Mouse (Mus musculus) layer of hippocampus, adult 18-20 months (tissue): ENCODE data around the gene Slfn5. TPM values are rescaled to one million over a fixed set of nuclear protein-coding genes. Genes with fewer than 3 reads are reported as not detected.
A peak's percentile ranks its signal among the peaks of the same experiment; 100 is the strongest.
"Not testable (repeated sequence)": the region's sequence is repeated elsewhere in the genome, so short reads cannot be mapped to it uniquely, and the experiment has no call there.

Source experiments
- DNase-seq, 2 experiments: peaks; one replicate each; pipeline ENCODE4 v3.0.0; 2022; ENCODE audit warnings: low spot score in 2 of 2
- long read RNA-seq: library from polyadenylated mRNA; stranded (forward); transcript quantifications from one replicate; pipeline ENCODE4 v2.0.0, GENCODE M21; 2021
- total RNA-seq, 2 experiments: library from RNA; stranded (reverse); gene quantifications; 2 replicates each; pipeline ENCODE4 v1.2.3; 2021

Slfn5 gene
- 1 to 10 TPM; 2.9 to 3.4 TPM for total RNA-seq
- long read RNA-seq = 0 reads

GRCm38 (mm10) chr11:82950736-82951481 is at the start of gene Slfn5:
Slfn5 (plus strand) TSS chr11:82951349.
- DNase-seq = no peak

GRCm38 (mm10) chr11:82901606-82902310 is 49.4 kb upstream of the Slfn5 start:
- no peak for DNase-seq

DNA sequence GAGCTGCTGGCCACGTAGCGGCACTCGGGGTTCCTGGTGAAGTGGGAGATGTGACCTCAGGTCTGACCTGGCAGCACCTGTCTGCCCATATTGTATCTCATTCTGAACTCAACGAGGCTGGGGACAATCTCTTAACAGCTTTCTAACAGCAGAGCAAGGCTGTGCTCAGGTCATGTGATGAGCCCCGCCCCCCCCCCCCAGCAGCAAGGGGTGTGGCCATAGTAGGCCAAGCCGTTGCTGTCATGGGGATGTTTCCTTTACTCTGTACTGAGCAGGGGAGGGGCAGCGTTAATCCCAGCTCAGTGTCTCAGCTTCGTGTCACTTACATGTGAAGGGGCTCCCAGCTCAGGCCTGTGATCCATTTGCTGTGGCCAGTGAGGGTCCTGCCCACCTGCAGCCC is 46.2 kb upstream of the Slfn5 start:
- no peak for DNase-seq

DNA sequence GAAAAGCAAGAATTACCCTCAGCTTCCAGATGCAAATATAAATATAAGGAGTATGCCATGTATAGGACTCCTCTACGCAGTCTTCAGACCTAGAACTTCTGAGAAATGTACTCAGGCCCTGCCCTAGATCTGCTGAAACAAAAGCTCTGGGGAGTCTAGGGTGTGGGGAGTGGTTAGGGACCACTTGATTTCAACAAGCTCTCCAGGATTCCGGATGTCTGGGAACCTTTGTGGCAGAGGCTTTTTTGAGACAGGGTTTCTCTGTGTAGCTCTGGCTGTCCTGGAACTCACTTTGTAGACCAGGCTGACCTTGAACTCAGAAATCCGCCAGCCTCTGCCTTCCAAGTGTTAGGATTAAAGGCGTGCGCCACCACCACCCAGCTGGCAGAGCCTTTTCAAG is 45.3 kb upstream of the Slfn5 start:
- no peak for DNase-seq

- DNase-seq = peak; percentile 87 to 94
Measured at GRCm38 (mm10) chr11:82907651-82908607, 43.2 kb upstream of the Slfn5 start, which contains the start of gene Nle1. Nle1 (minus strand) TSS chr11:82908411.

GRCm38 (mm10) chr11:82908608-82908989 is 42.5 kb upstream of the Slfn5 start:
- no peak for DNase-seq

DNA sequence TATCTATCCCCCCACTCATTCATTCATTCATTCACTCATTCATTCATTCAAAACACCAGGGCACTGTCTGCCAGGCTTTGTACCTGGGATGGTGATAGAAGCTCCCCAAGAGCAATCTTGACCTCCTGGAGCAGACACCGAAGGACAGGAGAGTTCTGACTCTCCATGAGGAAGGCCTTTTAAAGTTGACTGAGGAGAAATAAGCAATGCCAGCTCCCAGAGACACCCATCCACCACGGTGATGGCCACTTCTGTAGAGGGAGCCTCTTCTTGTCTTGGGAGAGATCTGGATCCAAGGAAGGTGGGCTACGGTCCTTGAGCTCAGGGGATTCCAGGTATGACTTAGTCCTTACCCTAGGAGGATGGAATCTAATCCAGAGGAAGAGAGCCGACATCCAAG is 40.9 kb upstream of the Slfn5 start, which contains the start of gene Unc45b:
Unc45b (plus strand) TSS at position 301 of the 400 bp plus-strand sequence.
- DNase-seq = no peak

DNA sequence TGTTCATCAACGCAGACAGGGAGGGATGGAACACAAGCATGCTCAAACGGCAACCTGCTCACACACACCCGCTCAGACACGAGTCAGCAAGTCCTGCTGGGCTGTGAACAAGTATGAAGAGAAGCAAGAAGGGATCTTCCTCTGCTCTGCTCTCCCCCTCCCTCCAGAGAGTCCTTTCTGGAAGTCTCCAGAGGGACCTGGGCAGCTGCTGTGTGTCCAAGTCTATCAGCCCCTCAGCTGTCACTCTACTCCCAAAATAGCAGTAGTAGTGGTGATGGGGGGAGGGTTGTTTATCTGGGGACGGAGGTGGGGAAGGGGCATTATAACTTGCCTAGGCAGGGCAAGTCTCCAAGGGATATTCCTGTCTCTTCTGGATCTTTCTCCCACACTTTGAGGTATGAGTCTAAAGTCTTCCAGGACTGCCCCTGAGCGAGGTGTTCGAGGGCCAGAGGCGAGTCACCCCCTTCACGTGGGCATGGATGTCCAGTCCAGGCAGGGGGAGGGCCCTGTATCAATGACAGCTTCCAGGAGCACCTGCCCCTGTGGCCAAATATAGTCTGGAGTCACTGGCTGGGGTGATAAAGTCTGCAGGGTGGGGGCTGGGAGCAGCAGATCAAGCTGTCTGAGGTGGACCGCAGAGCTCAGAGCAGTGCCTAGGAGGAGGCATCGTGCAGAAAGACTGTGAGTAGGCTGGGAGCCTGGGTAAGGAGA is 40.3 kb upstream of the Slfn5 start:
- DNase-seq = no peak

GRCm38 (mm10) chr11:82914711-82915352 is 36.3 kb upstream of the Slfn5 start:
- DNase-seq = peak; percentile 27 to 78

DNA sequence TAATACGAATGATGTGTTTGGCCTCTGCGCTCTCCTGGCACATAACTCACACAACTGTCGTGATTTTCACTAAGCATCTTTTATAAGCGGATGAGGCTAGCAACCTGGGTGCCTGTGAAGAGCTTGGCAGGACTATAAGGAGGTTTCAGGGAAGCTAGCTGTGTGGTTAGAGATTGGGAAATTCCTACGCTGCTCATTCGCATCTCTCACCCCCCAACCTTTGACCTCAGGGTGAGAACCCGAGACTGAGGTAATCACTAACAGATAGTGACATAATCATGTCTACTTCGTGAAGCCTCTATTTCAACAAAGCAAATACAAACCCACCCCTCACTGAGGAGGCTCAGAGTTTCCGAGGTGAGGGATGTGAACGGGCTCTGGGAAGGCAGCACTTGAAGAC is 30.4 kb upstream of the Slfn5 start:
- DNase-seq = no peak

DNA sequence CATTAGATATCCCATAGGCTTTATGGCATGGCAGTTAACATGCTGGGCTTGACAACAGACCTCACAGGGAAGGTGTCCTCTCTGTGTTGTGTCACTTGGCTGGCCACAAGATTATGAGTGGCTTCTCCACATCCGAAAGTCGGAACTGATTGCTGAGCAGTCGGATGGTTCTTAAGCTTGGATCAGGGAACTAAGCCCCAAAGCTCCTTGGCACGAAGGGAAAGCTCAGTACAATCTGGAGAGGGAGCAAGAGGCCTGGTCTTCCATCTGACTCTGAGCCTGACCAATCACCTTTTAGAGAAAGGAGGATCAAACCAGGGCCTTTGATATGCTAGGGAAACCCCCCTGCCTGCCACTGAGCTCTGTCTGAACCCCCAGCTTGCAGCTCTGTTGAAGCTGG is 29.5 kb upstream of the Slfn5 start:
- no peak for DNase-seq

DNA sequence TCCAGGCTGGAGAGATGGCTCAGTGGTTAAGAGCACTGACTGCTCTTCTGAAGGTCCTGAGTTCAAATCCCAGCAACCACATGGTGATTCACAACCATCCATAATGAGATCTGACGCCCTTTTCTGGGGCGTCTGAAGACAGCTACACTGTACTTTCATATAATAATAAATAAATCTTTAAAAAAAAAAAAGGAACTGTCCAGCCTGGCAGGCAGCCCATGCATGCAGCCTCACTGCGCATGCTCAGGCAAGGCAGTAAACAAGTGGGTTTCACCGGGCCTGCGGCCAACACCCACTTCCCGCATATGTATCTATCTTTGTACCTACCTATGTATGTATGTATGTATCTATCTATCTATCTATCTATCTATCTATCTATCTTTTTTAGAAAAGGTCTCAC is 27.2 kb upstream of the Slfn5 start:
- DNase-seq = not testable (repeated sequence)

DNA sequence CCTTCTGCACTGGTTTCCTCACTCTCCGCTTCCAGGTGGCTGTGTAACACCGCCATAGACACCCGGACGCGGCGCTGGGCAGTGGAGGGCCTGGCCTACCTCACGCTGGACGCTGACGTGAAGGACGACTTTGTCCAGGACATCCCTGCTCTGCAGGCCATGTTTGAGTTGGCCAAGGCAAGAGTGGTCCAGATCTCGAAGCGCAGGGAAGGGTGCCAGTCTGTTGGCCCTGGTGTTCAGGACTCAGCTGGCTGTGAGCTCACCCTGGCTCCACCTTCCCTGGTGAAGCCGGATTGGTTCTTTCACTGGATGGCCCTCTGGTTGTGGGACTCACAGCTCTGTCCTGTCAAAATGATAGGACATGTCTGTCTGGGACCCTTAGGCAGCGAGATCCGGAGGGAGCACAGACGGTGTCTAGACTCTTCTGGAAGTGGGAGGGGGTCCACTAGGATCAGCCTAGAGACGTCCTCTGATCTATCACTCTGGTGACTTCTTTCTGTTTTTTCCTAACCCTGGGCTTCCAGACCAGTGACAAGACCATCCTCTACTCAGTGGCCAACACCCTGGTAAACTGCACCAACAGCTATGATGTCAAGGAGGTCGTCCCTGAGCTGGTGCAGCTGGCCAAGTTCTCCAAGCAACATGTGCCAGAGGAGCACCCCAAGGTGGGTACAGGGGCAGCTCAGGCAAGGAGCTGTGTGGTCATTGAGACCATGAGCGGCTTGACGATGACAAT is 22.1 kb upstream of the Slfn5 start:
- no peak for DNase-seq

DNA sequence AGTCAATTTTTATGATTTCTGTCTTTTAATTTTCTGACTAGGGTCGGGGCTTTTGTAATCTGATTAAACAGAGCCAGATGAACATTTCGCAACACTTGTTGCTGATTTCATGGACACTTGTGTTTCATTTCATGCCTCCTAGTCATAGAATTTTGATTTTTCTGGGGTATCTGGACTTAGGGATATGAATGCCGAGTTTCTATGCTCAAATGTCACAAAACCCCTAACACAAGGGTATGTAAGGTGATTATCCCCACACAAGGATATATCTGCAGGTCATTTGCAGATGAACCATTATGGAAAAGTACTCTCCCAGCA is 21.6 kb upstream of the Slfn5 start:
- no peak for DNase-seq

- not testable (repeated sequence) for DNase-seq
Measured at GRCm38 (mm10) chr11:82930391-82930955, 20.7 kb upstream of the Slfn5 start.

GRCm38 (mm10) chr11:82931161-82931560 is 20.0 kb upstream of the Slfn5 start:
- not testable (repeated sequence) for DNase-seq

DNA sequence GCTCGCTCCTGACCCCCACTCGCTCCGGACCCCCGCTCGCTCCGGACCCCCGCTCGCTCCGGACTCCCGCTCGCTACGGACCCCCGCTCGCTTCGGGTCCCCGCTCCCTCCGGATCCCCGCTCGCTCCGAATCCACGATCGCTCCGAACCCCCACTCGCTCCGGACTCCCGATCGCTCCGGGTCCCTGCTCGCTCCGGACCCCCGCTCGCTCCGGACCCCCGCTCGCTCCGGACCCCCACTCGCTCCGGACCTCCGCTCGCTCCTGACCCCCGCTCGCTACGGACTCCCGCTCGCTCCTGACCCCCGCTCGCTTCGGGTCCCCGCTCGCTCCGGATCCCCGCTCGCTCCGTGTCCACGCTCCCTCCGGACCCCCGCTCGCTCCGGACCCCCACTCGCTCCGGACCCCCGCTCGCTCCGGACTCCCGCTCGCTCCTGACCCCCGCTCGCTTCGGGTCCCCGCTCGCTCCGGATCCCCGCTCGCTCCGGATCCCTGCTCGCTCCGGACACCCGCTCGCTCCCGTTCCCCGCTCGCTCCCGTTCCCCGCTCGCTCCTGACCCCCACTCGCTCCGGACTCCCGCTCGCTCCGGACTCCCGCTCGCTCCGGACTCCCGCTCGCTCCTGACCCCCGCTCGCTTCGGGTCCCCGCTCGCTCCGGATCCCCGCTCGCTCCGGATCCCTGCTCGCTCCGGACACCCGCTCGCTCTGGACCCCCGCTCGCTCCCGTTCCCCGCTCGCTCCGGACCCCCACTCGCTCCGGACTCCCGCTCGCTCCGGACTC is 19.3 kb upstream of the Slfn5 start:
- not testable (repeated sequence) for DNase-seq

DNA sequence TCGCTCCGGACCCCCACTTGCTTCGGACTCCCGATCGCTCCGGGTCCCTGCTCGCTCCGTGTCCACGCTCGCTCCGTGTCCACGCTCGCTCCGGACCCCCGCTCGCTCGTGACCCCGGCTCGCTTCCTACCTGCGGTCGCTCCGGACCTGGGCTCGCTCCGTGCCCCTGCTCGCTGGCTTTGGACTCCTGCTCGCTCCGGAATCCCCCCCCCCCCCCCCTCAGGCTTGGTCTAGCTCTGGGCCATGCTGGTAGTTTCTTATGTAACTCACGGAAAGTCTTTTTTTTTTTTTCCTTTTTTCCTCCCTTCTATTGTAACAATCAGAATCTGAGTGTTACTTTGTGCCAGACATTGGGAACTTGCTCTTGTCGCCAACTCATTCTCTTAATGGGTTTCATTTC is 18.0 kb upstream of the Slfn5 start:
- DNase-seq = no peak

DNA sequence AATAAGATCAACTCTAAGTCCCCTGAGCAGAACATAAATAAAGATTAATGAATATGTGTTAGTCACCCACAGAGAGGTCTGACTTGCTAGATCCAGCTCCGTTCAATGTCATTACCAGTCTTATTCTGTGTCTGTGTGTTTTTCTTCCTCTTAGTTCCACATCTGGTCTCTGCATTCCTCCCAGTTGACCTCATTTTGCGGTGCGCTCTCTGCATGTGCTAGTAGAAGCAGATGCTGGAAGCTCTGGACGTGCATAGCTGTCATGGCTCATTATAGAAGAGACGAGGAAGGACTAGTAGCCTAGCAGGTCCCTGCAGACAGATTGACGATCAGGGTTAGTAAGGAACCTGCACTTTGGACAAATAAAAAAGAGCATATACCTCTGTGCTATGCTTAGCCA is 7.8 kb upstream of the Slfn5 start:
- no peak for DNase-seq
